Mouse (Mus musculus) MEL (cell line): Measurements from ENCODE around the gene Banf1. TPM values are rescaled to one million over a fixed set of nuclear protein-coding genes. Genes with fewer than 3 reads are reported as not detected.

Source experiments
- DNase-seq: peaks from one replicate; pipeline ENCODE4 v3.0.0; 2011; ENCODE audit warnings: low read depth, low spot score
- H3K27ac ChIP-seq: 2 replicates; pipeline ENCODE4 v1.5.1; 2012; ENCODE audit warnings: low read depth, mild to moderate bottlenecking, control low read depth, low read length, moderate library complexity; ENCODE audit not compliant: control insufficient read depth
- H3K27me3 ChIP-seq, 2 experiments: fragments of 150-350 bp in 1 of 2; sonication (generic) in 1 of 2; 2 replicates each; pipeline ENCODE4 v1.6.1; 2012; ENCODE audit warnings: low read length in 2 of 2, mild to moderate bottlenecking in 2 of 2, improper control_type of control experiment in 1 of 2, moderate library complexity in 1 of 2; ENCODE audit not compliant: insufficient read depth in 2 of 2, control insufficient read depth in 1 of 2
- H3K36me3 ChIP-seq, 2 experiments: 2 replicates each; pipeline ENCODE4 v1.6.1; 2012 to 2014; ENCODE audit warnings: low read length in 2 of 2, improper control_type of control experiment in 1 of 2, inconsistent platforms in 1 of 2, mild to moderate bottlenecking in 1 of 2; ENCODE audit not compliant: insufficient read depth in 2 of 2, control insufficient read depth in 1 of 2
- H3K4me1 ChIP-seq, 2 experiments: fragments of 150-350 bp in 1 of 2; sonication (generic) in 1 of 2; 2 replicates each; pipeline ENCODE4 v1.6.1; 2012; ENCODE audit warnings: low read length in 2 of 2, improper control_type of control experiment in 1 of 2, mild to moderate bottlenecking in 1 of 2; ENCODE audit not compliant: insufficient read depth in 2 of 2, control insufficient read depth in 1 of 2
- H3K4me3 ChIP-seq, 2 experiments: fragments of 150-350 bp in 1 of 2; sonication (generic) in 1 of 2; 2 replicates each; pipeline ENCODE4 v1.5.1; 2012; ENCODE audit warnings: low read depth in 2 of 2, low read length in 2 of 2, mild to moderate bottlenecking in 2 of 2, moderate library complexity in 2 of 2, control low read depth in 1 of 2, improper control_type of control experiment in 1 of 2; ENCODE audit not compliant: control insufficient read depth in 1 of 2, insufficient read depth in 1 of 2
- H3K79me2 ChIP-seq: 2 replicates; pipeline ENCODE4 v1.6.1; 2012; ENCODE audit warnings: mild to moderate bottlenecking, low read length, moderate library complexity; ENCODE audit not compliant: control insufficient read depth, poor library complexity, insufficient read depth
- H3K9ac ChIP-seq: 2 replicates; pipeline ENCODE4 v1.6.1; 2012; ENCODE audit warnings: low read depth, mild to moderate bottlenecking, control low read depth, low read length, moderate library complexity; ENCODE audit not compliant: control insufficient read depth, poor library complexity, severe bottlenecking
- H3K9me3 ChIP-seq: fragments of 150-350 bp; sonication (generic); replicated peaks from 2 replicates; pipeline ENCODE4 v1.6.1; 2012; ENCODE audit warnings: mild to moderate bottlenecking, low read length, improper control_type of control experiment, moderate library complexity; ENCODE audit not compliant: insufficient read depth
- GABPA ChIP-seq: IDR thresholded peaks from 2 replicates; pipeline ENCODE4 v1.6.1; 2012; ENCODE audit warnings: low read depth, mild to moderate bottlenecking, inconsistent platforms, low read length, improper control_type of control experiment, moderate library complexity
- GATA1 ChIP-seq: IDR thresholded peaks from 2 replicates; pipeline ENCODE4 v1.6.1; 2011; ENCODE audit warnings: low read depth, low read length, improper control_type of control experiment
- HCFC1 ChIP-seq: IDR thresholded peaks from 2 replicates; pipeline ENCODE4 v1.6.1; 2012; ENCODE audit warnings: low read depth, mild to moderate bottlenecking, inconsistent platforms, low read length, improper control_type of control experiment, moderate library complexity
- MEF2A ChIP-seq: IDR thresholded peaks from 2 replicates; pipeline ENCODE4 v1.6.1; 2014; ENCODE audit warnings: low read depth, mild to moderate bottlenecking, inconsistent platforms, low read length, improper control_type of control experiment; ENCODE audit not compliant: poor library complexity, insufficient replicate concordance, severe bottlenecking; ENCODE audit errors: extremely low read depth
- MYC ChIP-seq: IDR thresholded peaks from 2 replicates; pipeline ENCODE4 v1.6.1; 2011; ENCODE audit warnings: low read depth, mild to moderate bottlenecking, low read length, improper control_type of control experiment, moderate library complexity
- POLR2A ChIP-seq, 2 experiments: IDR thresholded peaks; 2 replicates each; pipeline ENCODE4 v1.6.1; 2011 to 2012; ENCODE audit warnings: low read length in 2 of 2, mild to moderate bottlenecking in 2 of 2, control low read depth in 1 of 2, improper control_type of control experiment in 1 of 2, low read depth in 1 of 2, moderate library complexity in 1 of 2; ENCODE audit not compliant: control insufficient read depth in 1 of 2, insufficient read depth in 1 of 2, poor library complexity in 1 of 2
- POLR2AphosphoS5 ChIP-seq: IDR thresholded peaks from 2 replicates; pipeline ENCODE4 v1.6.1; 2012; ENCODE audit warnings: low read depth, borderline replicate concordance, mild to moderate bottlenecking, inconsistent platforms, low read length, moderate library complexity, mixed read lengths
- RCOR1 ChIP-seq: IDR thresholded peaks from 2 replicates; pipeline ENCODE4 v1.6.1; 2012; ENCODE audit warnings: low read depth, mild to moderate bottlenecking, inconsistent platforms, low read length, improper control_type of control experiment
- SIN3A ChIP-seq: IDR thresholded peaks from 2 replicates; pipeline ENCODE4 v1.6.1; 2012; ENCODE audit warnings: low read length, improper control_type of control experiment, inconsistent platforms
- TAL1 ChIP-seq: IDR thresholded peaks from 2 replicates; pipeline ENCODE4 v1.6.1; 2012; ENCODE audit warnings: mild to moderate bottlenecking, inconsistent platforms, low read length, moderate library complexity, mixed read lengths
- USF1 ChIP-seq: IDR thresholded peaks from 2 replicates; pipeline ENCODE4 v1.6.1; 2014; ENCODE audit warnings: low read depth, mild to moderate bottlenecking, inconsistent platforms, low read length, improper control_type of control experiment, moderate library complexity
- USF2 ChIP-seq, 2 experiments: IDR thresholded peaks; 2 replicates each; pipeline ENCODE4 v1.6.1; 2011 to 2012; ENCODE audit warnings: improper control_type of control experiment in 2 of 2, low read length in 2 of 2, borderline replicate concordance in 1 of 2, inconsistent platforms in 1 of 2, low read depth in 1 of 2, mild to moderate bottlenecking in 1 of 2; ENCODE audit not compliant: insufficient read depth in 1 of 2
- ZC3H11A ChIP-seq: IDR thresholded peaks from 2 replicates; pipeline ENCODE4 v1.6.1; 2012; ENCODE audit warnings: low read depth, mild to moderate bottlenecking, inconsistent platforms, low read length, improper control_type of control experiment
- ZKSCAN1 ChIP-seq: IDR thresholded peaks from 2 replicates; pipeline ENCODE4 v1.6.1; 2012; ENCODE audit warnings: low read depth, mild to moderate bottlenecking, inconsistent platforms, low read length, improper control_type of control experiment, moderate library complexity
- ZMIZ1 ChIP-seq: IDR thresholded peaks from 2 replicates; pipeline ENCODE4 v1.6.1; 2012; ENCODE audit warnings: low read depth, mild to moderate bottlenecking, inconsistent platforms, low read length, improper control_type of control experiment, moderate library complexity
- ZNF384 ChIP-seq: IDR thresholded peaks from 2 replicates; pipeline ENCODE4 v1.6.1; 2012; ENCODE audit warnings: low read depth, mild to moderate bottlenecking, inconsistent platforms, low read length, improper control_type of control experiment
- polyA plus RNA-seq, 2 experiments: library from polyadenylated mRNA; stranded (reverse) in 1 of 2; unstranded in 1 of 2; fragments of >175 nt in 1 of 2; fragments of >200 nt in 1 of 2; gene quantifications; 2 replicates each; pipeline versions ENCODE4 v1.2.1 to v1.2.4; 2012; ENCODE audit warnings: low replicate concordance in 2 of 2, low read depth in 1 of 2; ENCODE audit not compliant: insufficient read length in 2 of 2, insufficient read depth in 1 of 2, missing spikeins in 1 of 2
- total RNA-seq: library from RNA; depleted of rRNA; stranded (reverse); fragments of 300-350 nt; gene quantifications from 2 replicates; pipeline ENCODE4 v1.2.3, GENCODE M21; 2012

Banf1 gene
- total and polyA plus RNA-seq, 3 experiments: 207 to 1,168 (median 644) TPM

GRCm38 (mm10) chr19:5377446-5377845 is 10.5 kb upstream of the Banf1 start:
- no peak for TF ChIP-seq GATA1
- H3K27ac ChIP-seq: no peak overlapping the region
- no peak overlapping the region for H3K9ac ChIP-seq
- no peaks in the 10 kb centered on the region for H3K4me1 ChIP-seq
- no peaks in the 10 kb centered on the region; a peak in 1 of 4 replicates for H3K36me3 ChIP-seq
- no peaks in the 10 kb centered on the region for H3K9me3 ChIP-seq
- H3K79me2 ChIP-seq: no peaks in the 10 kb centered on the region
- H3K27me3 ChIP-seq: no peaks in the 10 kb centered on the region
- no peak overlapping the region for H3K4me3 ChIP-seq
- DNase-seq: no peak

GRCm38 (mm10) chr19:5374748-5375147 is 7.8 kb upstream of the Banf1 start:
- Histone ChIP-seq H3K27ac (no peak overlapping the region), H3K27me3 (no peaks in the 10 kb centered on the region), H3K9ac (no peak overlapping the region), H3K4me3 (no peak overlapping the region), H3K4me1 (no peaks in the 10 kb centered on the region), H3K36me3 (no peaks in the 10 kb centered on the region; a peak in 1 of 4 replicates), H3K9me3 (no peaks in the 10 kb centered on the region), H3K79me2 (no peaks in the 10 kb centered on the region)
- no peak for DNase-seq
- TF ChIP-seq USF1: no peak
- TF ChIP-seq ZC3H11A: no peak
- TF ChIP-seq RCOR1: no peak
- no peak for TF ChIP-seq SIN3A
- no peak for TF ChIP-seq HCFC1
- no peak for TF ChIP-seq TAL1
- TF ChIP-seq ZMIZ1: no peak
- no peak for TF ChIP-seq MEF2A
- no peak for TF ChIP-seq ZNF384
- no peak for TF ChIP-seq USF2 (IDR thresholded peaks at IDR 0.05; ENCODE audit: borderline replicate concordance in 1 of 2, insufficient read depth in 1 of 2, low read depth in 1 of 2, low read length in 2 of 2)
- no peak for TF ChIP-seq POLR2A (IDR thresholded peaks at IDR 0.05; ENCODE audit: control insufficient read depth in 1 of 2, insufficient read depth in 1 of 2, low read depth in 1 of 2, low read length in 2 of 2, poor library complexity in 1 of 2)
- TF ChIP-seq GABPA: no peak
- TF ChIP-seq POLR2AphosphoS5: no peak

GRCm38 (mm10) chr19:5374177-5374576 is 7.2 kb upstream of the Banf1 start:
- Histone ChIP-seq H3K9ac (no peak overlapping the region), H3K4me3 (no peak overlapping the region), H3K79me2 (no peaks in the 10 kb centered on the region), H3K36me3 (no peaks in the 10 kb centered on the region; a peak in 1 of 4 replicates), H3K9me3 (no peaks in the 10 kb centered on the region), H3K4me1 (no peaks in the 10 kb centered on the region), H3K27ac (no peak overlapping the region), H3K27me3 (no peaks in the 10 kb centered on the region)
- TF ChIP-seq MYC (no peak), ZKSCAN1 (no peak)
- no peak for DNase-seq
